Mouse (Mus musculus) heart, embryonic 11.5 days (tissue): ENCODE measurements around the gene Baiap2l1. TPM values are rescaled to one million over a fixed set of nuclear protein-coding genes. Genes with fewer than 3 reads are reported as not detected.

ENCODE experiments used
- ATAC-seq: fragments of 200-750 bp; cut with Nextera tagmentation; replicated peaks from 2 replicates; pipeline ENCODE4 v1.8.0; 2017; ENCODE audit warnings: moderate library complexity; ENCODE audit not compliant: insufficient number of reproducible peaks, low FRiP score, low TSS enrichment
- H3K27ac ChIP-seq: fragments of 300-500 bp; sonication (generic); 2 replicates; pipeline ENCODE4 v1.5.1; 2014; ENCODE audit warnings: mild to moderate bottlenecking, low read depth, low read length
- H3K27me3 ChIP-seq: fragments of 300-500 bp; sonication (generic); 2 replicates; pipeline ENCODE4 v1.6.1; 2014; ENCODE audit warnings: mild to moderate bottlenecking, low read length, mixed read lengths; ENCODE audit not compliant: control insufficient read depth, insufficient read depth
- H3K36me3 ChIP-seq: fragments of 300-500 bp; sonication (generic); 2 replicates; pipeline ENCODE4 v1.6.1; 2014; ENCODE audit warnings: mild to moderate bottlenecking, low read length, moderate library complexity, mixed read lengths; ENCODE audit not compliant: control insufficient read depth, insufficient read depth
- H3K4me1 ChIP-seq: fragments of 300-500 bp; sonication (generic); 2 replicates; pipeline ENCODE4 v1.6.1; 2014; ENCODE audit warnings: low read length; ENCODE audit not compliant: control insufficient read depth, insufficient read depth
- H3K4me2 ChIP-seq: fragments of 300-500 bp; sonication (generic); 2 replicates; pipeline ENCODE4 v1.6.1; 2014; ENCODE audit warnings: mild to moderate bottlenecking, moderate library complexity
- H3K4me3 ChIP-seq: fragments of 300-500 bp; sonication (generic); 2 replicates; pipeline ENCODE4 v1.5.1; 2014; ENCODE audit warnings: low read depth, low read length
- H3K9ac ChIP-seq: fragments of 300-500 bp; sonication (generic); 2 replicates; pipeline ENCODE4 v1.6.1; 2014; ENCODE audit warnings: mild to moderate bottlenecking, low read depth, low read length, moderate library complexity
- H3K9me3 ChIP-seq: fragments of 300-500 bp; sonication (generic); replicated peaks from 2 replicates; pipeline ENCODE4 v1.6.1; 2016; ENCODE audit warnings: low read length; ENCODE audit not compliant: control insufficient read depth
- WGBS: fragments of 180-500 bp; shearing (Covaris S2); extraction: QIAGEN DNeasy Blood & Tissue Kit; methylation state at CpG from one replicate; pipeline ENCODE4 v1.1.7; 2014; ENCODE audit not compliant: insufficient replicate concordance; 5-methylcytosine and 5-hydroxymethylcytosine counted together
- polyA plus RNA-seq: library from polyadenylated mRNA; unstranded; fragments of >200 nt; fragmentation: Nextera tagmentation; extraction: Ambion mirVana; gene quantifications from 2 replicates; pipeline ENCODE4 v1.2.1, GENCODE M21; 2014

Baiap2l1 gene
- polyA plus RNA-seq, 1 experiment from 2014 or later: 7.8 TPM

- no peak overlapping the region for H3K4me3 ChIP-seq
- no peaks in the 10 kb centered on the region for H3K27me3 ChIP-seq
- no peak overlapping the region for H3K27ac ChIP-seq
- no peaks in the 10 kb centered on the region for H3K9me3 ChIP-seq
- H3K4me1 ChIP-seq: peaks cover 5% of the 10 kb centered on the region; the same call in 1 of the 2 replicates
- H3K4me2 ChIP-seq: no peak overlapping the region
- peaks cover 4% of the 10 kb centered on the region; the same call in 1 of the 2 replicates for H3K36me3 ChIP-seq
- ATAC-seq: no peak
- WGBS: 78% methylated on average over 7 of the region's 7 CpGs
- H3K9ac ChIP-seq: no peak overlapping the region
Observed at GRCm38 (mm10) chr5:144218061-144218460, 139.9 kb downstream of the Baiap2l1 start.

- H3K36me3 ChIP-seq: peaks cover 4% of the 10 kb centered on the region; the same call in 1 of the 2 replicates
Observed at GRCm38 (mm10) chr5:144215992-144216391, 141.9 kb downstream of the Baiap2l1 start.

More at GRCm38 (mm10) chr5:144215992-144216391, 141.9 kb downstream of the Baiap2l1 start:
- Histone ChIP-seq H3K9ac (no peak overlapping the region), H3K27me3 (no peaks in the 10 kb centered on the region), H3K4me3 (no peak overlapping the region), H3K27ac (no peak overlapping the region), H3K4me1 (no peaks in the 10 kb centered on the region), H3K4me2 (no peak overlapping the region), H3K9me3 (no peaks in the 10 kb centered on the region)
- WGBS: 82% methylated on average over 2 of the region's 2 CpGs
- ATAC-seq: no peak

Other genes with a start within 250 kb of the Baiap2l1 start
- gene Bhlha15, start 167.8 kb downstream of the Baiap2l1 start, polyA plus RNA-seq: 0.63 and 0.79 TPM in 2 replicates
- 12.1 and 13.2 TPM in 2 replicates for gene Tecpr1, start 134.5 kb downstream of the Baiap2l1 start, polyA plus RNA-seq
- gene Bri3, start 113.7 kb downstream of the Baiap2l1 start, polyA plus RNA-seq: 108 and 110 TPM in 2 replicates
- 0.29 and 0.49 TPM in 2 replicates for gene Nptx2, start 187.8 kb upstream of the Baiap2l1 start, polyA plus RNA-seq